Comparison of ENCODE assay signal across 8 mouse cellular contexts in genomic region chr19:9052803-9053431, GRCm38 (mm10). TPM values are rescaled to one million over a fixed set of nuclear protein-coding genes. Genes with fewer than 3 reads are reported as not detected.
DNase-seq lines count a peak whose midpoint lies in the region; ATAC-seq and TF ChIP-seq lines count a peak whose summit lies in the region.
"Had no signal": no experiment of that assay in that cellular context is flagged by ENCODE, and none has a peak within 500 bp of the region (broad histone marks: within the 10 kb centered on the region; RNA-seq: fewer than 3 reads in every experiment).

No protein-coding gene starts in this region.

- intact Hi-C loops in heart, adult 2 months (cut with DNase I): no loop called here

- WGBS in heart, adult 2 months: 22% methylated on average over 6 of the region's 6 CpGs
- WGBS in liver, embryonic 14.5 days (ENCODE audit: insufficient replicate concordance): 11% methylated on average over 6 of the region's 6 CpGs
- WGBS in stomach, embryonic 16.5 days: 12% methylated on average over 6 of the region's 6 CpGs
- 73% methylated on average over 6 of the region's 6 CpGs for whole genome bisulfite sequencing in hindbrain, embryonic 13.5 days

- TF ChIP-seq CTCF in Patski (IDR thresholded peaks at IDR 0.05): no peak
- no peak for TF ChIP-seq CTCF in heart, adult 2 months (IDR thresholded peaks at IDR 0.05)
- TF ChIP-seq CTCF in liver, embryonic 14.5 days (IDR thresholded peaks at IDR 0.05; ENCODE audit: low read depth): no peak

- no peaks in the 10 kb centered on the region for H3K36me3 ChIP-seq in heart, adult 2 months (ENCODE audit: control insufficient read depth, insufficient read depth, low read length)
- no peaks in the 10 kb centered on the region for H3K36me3 ChIP-seq in liver, embryonic 14.5 days (replicated peaks; ENCODE audit: control insufficient read depth, insufficient read depth, low read depth)
- H3K36me3 ChIP-seq in stomach, embryonic 16.5 days (ENCODE audit: control insufficient read depth, insufficient read depth, low read length): no peaks in the 10 kb centered on the region
- no peaks in the 10 kb centered on the region for H3K36me3 ChIP-seq in hindbrain, embryonic 13.5 days

- no peak overlapping the region for H3K9ac ChIP-seq in heart, adult 2 months (ENCODE audit: low read depth, low read length)
- no peak overlapping the region for H3K9ac ChIP-seq in liver, embryonic 14.5 days (replicated peaks)
- H3K9ac ChIP-seq in stomach, embryonic 16.5 days (ENCODE audit: low read length): 0 out of 2 replicates have a peak overlapping the region, but pooled peaks have one; percentile 18
- H3K9ac ChIP-seq in hindbrain, embryonic 13.5 days: no peak overlapping the region

- peaks cover 4% of the 10 kb centered on the region for H3K9me3 ChIP-seq in liver, embryonic 14.5 days (ENCODE audit: control insufficient read depth, low read length)
- peaks cover 4% of the 10 kb centered on the region for H3K9me3 ChIP-seq in stomach, embryonic 16.5 days (replicated peaks; ENCODE audit: control insufficient read depth, low read length)
- no peaks in the 10 kb centered on the region for H3K9me3 ChIP-seq in hindbrain, embryonic 13.5 days

- TF ChIP-seq POLR2A in heart, adult 2 months (IDR thresholded peaks at IDR 0.05; ENCODE audit: insufficient read depth, low read depth, low read length): no peak

- peaks cover 4% of the 10 kb centered on the region for H3K4me1 ChIP-seq in heart, adult 2 months (ENCODE audit: control insufficient read depth, insufficient read depth, low read length)
- peaks cover 19 to 34% of the 10 kb centered on the region in 2 experiments for H3K4me1 ChIP-seq in liver, embryonic 14.5 days (replicated peaks; ENCODE audit: control insufficient read depth in 2 of 2, insufficient read depth in 2 of 2, low read length in 1 of 2)
- H3K4me1 ChIP-seq in stomach, embryonic 16.5 days (ENCODE audit: control insufficient read depth, insufficient read depth, low read length): peaks cover 12% of the 10 kb centered on the region
- H3K4me1 ChIP-seq in hindbrain, embryonic 13.5 days (replicated peaks): no peaks in the 10 kb centered on the region

- CTCF ChIA-PET in Patski (lab: Charles Lee): interaction anchor here (0.6 to 3.3 kb wide), 9 partner anchors 9 to 57 kb away, joined by 3 to 12 read pairs (median 3); no protein-coding TSS in a partner anchor

- no peak overlapping the region for H3K4me2 ChIP-seq in liver, embryonic 14.5 days (ENCODE audit: low read depth)
- H3K4me2 ChIP-seq in stomach, embryonic 16.5 days (ENCODE audit: low read depth, low read length): no peak overlapping the region
- no peak overlapping the region for H3K4me2 ChIP-seq in hindbrain, embryonic 13.5 days

- in situ Hi-C loops in Patski (cut with MboI; ENCODE audit: low pct_unique_long_range_greater_than_20kb): no loop called here

- H3K27me3 ChIP-seq in Patski: no peaks in the 10 kb centered on the region
- H3K27me3 ChIP-seq in heart, adult 2 months (ENCODE audit: control insufficient read depth, insufficient read depth, low read length): no peaks in the 10 kb centered on the region
- no peaks in the 10 kb centered on the region for H3K27me3 ChIP-seq in liver, embryonic 14.5 days (ENCODE audit: control insufficient read depth, insufficient read depth, low read length)
- no peaks in the 10 kb centered on the region for H3K27me3 ChIP-seq in stomach, embryonic 16.5 days (ENCODE audit: control insufficient read depth, insufficient read depth, low read length)
- H3K27me3 ChIP-seq in hindbrain, embryonic 13.5 days: no peaks in the 10 kb centered on the region

- no peaks in the 10 kb centered on the region for H3K79me2 ChIP-seq in heart, adult 2 months (replicated peaks; ENCODE audit: control insufficient read depth, insufficient read depth, low read length)

- H3K27ac ChIP-seq in heart, adult 2 months: no peak overlapping the region
- H3K27ac ChIP-seq in liver, embryonic 14.5 days: no peak overlapping the region
- peak overlapping the region; percentile 75 for H3K27ac ChIP-seq in stomach, embryonic 16.5 days (ENCODE audit: low read length)
- no peak overlapping the region for H3K27ac ChIP-seq in hindbrain, embryonic 13.5 days

- POLR2A ChIA-PET in Patski (lab: Charles Lee): interaction anchor here (0.6 to 0.7 kb wide), 3 partner anchors 13 to 122 kb away, joined by 3 to 7 read pairs (median 3); no protein-coding TSS in a partner anchor

- DNase-seq in CD4-positive helper T cell, adult 2 months (ENCODE audit: low read depth, low spot score): peak; percentile 80
- DNase-seq in Patski (ENCODE audit: low read depth, low spot score): no peak
- DNase-seq in heart, adult 2 months: peak in 1 of 2 experiments; percentile 73
- no peak for DNase-seq in liver, embryonic 14.5 days (ENCODE audit: low read depth in 3 of 3, low spot score in 3 of 3)
- DNase-seq in layer of hippocampus, adult 9-10 months (ENCODE audit: low spot score): no peak

- 0 out of 2 replicates have a peak, but pooled peaks have one; percentile 10 for TF ChIP-seq EP300 in heart, adult 2 months (IDR thresholded peaks at IDR 0.05; ENCODE audit: insufficient read depth, low read depth, low read length)
- no peak for TF ChIP-seq EP300 in liver, embryonic 14.5 days (IDR thresholded peaks at IDR 0.05; ENCODE audit: low read depth)

- peak; percentile 95 for ATAC-seq in Patski
- ATAC-seq in liver, embryonic 14.5 days (ENCODE audit: insufficient read depth): peak; percentile 38; the same call in 1 of the 2 replicates
- ATAC-seq in stomach, embryonic 16.5 days (ENCODE audit: insufficient read depth, low FRiP score): peak; percentile 94
- ATAC-seq in hindbrain, embryonic 13.5 days (ENCODE audit: low FRiP score): no peak

- no peak overlapping the region for H3K4me3 ChIP-seq in heart, adult 2 months
- H3K4me3 ChIP-seq in liver, embryonic 14.5 days (ENCODE audit: insufficient read depth in 1 of 2, low read depth in 2 of 2, low read length in 2 of 2): no peak overlapping the region
- H3K4me3 ChIP-seq in stomach, embryonic 16.5 days (replicated peaks; ENCODE audit: low read length): no peak overlapping the region
- H3K4me3 ChIP-seq in hindbrain, embryonic 13.5 days: no peak overlapping the region

RNA-seq across cellular contexts. Expression of gene Scgb1a1, which starts 34.8 kb away (rescaled TPM):
- not detected for polyA plus RNA-seq in Patski (2021)
- total RNA-seq in heart, adult 2 months (2021): under 1 TPM in 1 of 2 experiments, not detected in 1; 0.73 TPM
- polyA plus RNA-seq in heart, adult 2 months (2012; rRNA removed): 0.50 and 2,957 TPM in 2 replicates
- not detected in 2 replicates for polyA plus RNA-seq in liver, embryonic 14.5 days (2012; rRNA removed)
- polyA plus RNA-seq in liver, embryonic 14.5 days (2014; fragmentation: Nextera tagmentation; extraction: Ambion mirVana): not detected in 2 replicates
- 0.75 and 1.3 TPM in 2 replicates for polyA plus RNA-seq in stomach, embryonic 16.5 days (2015; fragmentation: Nextera tagmentation; extraction: Ambion mirVana)
- not detected in 2 replicates for polyA plus RNA-seq in hindbrain, embryonic 13.5 days (2015; fragmentation: Nextera tagmentation; extraction: Ambion mirVana)
- total RNA-seq: gastrocnemius, adult 8-10 months had no signal
